Mouse (Mus musculus): ENCODE data around the gene Oscar. TPM values are rescaled to one million over a fixed set of nuclear protein-coding genes. Genes with fewer than 3 reads are reported as not detected.
A peak's percentile ranks its signal among the peaks of the same experiment; 100 is the strongest.
"Not testable (repeated sequence)": the region's sequence is repeated elsewhere in the genome, so short reads cannot be mapped to it uniquely, and the experiment has no call there.

Oscar gene
- total RNA-seq, 2 experiments from 2014 or later = 0.84 to 1.3 TPM

DNA sequence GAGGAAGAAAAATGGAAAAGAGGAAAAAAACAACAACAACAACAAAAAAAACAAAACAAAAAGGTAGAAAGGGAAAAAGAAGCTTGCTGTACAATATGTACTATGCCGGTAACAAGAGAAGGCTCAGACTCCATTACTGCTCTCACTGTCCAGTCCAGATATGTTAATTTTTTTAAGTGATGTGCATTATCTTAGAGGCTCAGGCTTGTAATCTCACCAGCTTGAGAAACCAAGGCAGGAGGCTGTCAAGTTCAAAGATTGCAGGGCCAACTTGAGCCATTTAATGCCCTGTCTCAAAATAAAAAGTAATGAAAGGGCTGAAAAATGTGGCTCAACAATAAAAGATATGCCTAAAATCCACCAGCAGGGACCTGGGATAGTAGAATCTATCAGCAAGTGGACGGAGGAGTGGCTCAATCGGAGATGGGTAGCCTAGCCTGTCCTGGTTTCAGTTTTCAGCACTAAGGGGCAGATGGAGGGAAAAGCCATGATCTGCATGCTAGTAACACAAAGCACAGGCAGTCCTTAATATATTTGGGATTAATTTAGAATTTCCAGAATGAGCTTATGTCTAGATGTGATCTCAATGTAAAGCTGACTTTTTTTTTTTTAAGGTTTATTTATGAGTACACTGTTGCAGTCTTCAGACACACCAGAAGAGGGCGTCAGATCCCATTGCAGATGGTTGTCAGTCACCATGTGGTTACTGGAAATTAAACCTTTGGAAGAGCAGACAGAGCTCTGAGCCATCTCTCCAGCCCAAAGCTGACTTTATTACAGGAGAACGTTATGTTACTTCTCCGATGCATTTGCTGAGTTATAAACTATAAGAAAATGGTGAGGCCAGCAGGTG is 658 bp upstream of the Oscar start:
- intact Hi-C loops (cut with DNase I) = no loop called here

DNA sequence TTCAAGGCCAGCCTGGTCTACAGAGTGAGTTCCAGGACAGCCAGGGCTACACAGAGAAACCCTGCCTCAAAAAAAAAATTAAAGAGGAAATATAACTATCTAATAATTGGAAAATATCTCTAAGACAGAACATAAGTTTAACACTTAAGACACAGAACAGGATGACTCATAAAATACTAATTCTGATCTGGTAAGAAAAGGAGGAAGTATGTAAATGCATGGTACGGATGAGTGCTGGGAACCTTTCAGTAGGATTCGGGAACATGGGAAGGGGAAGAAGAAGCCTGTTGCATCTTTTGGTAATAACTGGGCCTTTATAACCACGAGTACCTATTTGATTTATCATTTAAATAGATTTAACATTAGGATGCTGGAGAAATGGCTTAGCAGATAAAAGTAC is 1.9 kb downstream of the Oscar start:
- no peak for DNase-seq (ENCODE audit: low spot score in 2 of 2)
- intact Hi-C loops (cut with DNase I) = no loop called here

More for the DNA sequence above, 658 bp upstream of the Oscar start:
- DNase-seq (ENCODE audit: low spot score in 2 of 2) = no peak

DNA sequence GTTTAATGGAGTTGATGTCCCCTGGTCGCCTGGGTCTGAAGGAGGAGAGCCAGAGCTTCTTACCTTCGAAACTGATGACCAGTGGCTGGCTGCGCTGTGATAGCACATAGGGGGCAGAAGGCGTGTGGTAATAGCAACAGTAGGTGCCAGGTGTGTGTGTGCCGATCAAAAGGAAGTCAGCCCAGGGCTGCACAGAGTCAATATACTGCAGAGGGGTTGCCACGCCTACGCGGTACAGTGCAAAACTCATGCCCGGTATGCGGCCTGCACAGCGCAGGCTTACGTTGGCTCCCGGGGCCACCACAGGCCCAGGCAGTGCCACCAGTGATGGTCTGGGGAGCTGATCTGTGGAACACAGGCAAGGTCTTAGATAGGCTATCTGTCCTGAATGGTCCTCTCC is 5.0 kb downstream of the Oscar start:
- intact Hi-C loops (cut with DNase I) = no loop called here

DNA sequence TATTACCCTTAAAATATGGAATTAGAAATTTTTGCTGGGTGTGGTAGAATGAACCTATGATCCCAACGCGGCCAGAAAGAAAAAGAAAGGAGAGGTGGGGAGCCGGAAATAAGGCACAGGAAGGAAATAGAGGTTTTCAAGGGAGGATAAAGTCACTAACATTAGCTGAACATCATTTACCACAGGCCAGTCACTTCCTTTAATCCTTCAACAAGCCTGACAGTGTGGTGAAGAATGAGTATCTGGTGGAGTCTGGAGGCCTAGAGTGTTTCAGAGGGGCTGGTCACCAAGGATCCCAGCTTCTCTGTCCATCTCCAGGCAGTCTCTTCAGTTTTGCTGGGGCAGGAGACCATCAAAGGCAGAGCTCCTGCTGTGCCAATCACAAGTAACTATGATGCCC is 5.5 kb downstream of the Oscar start:
- intact Hi-C loops (cut with DNase I) = no loop called here
- DNase-seq (ENCODE audit: low spot score in 2 of 2) = no peak

More for the DNA sequence above, 5.0 kb downstream of the Oscar start:
- no peak for DNase-seq (ENCODE audit: low spot score in 2 of 2)

DNA sequence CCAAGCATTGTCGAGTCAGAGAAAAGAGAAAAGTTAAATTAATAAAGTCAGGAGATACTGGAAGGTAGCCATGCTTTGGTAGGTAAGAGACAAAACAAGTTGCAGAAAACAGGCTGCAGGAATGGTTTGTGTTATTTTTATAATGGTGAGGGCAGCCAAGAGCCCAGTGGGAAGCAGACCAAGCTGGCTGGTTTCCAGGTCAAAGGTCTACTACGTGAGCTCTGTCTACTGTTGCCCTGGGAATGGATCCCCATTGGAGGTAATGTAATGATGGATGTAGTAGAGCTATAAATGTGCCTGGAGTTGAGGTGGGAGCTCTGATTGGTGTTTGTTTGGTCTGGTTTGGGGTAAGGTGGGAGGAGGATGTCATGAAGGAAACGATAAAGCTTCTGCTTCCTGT is 6.9 kb downstream of the Oscar start:
- intact Hi-C loops (cut with DNase I) = no loop called here
- DNase-seq (ENCODE audit: low spot score in 2 of 2) = no peak

DNA sequence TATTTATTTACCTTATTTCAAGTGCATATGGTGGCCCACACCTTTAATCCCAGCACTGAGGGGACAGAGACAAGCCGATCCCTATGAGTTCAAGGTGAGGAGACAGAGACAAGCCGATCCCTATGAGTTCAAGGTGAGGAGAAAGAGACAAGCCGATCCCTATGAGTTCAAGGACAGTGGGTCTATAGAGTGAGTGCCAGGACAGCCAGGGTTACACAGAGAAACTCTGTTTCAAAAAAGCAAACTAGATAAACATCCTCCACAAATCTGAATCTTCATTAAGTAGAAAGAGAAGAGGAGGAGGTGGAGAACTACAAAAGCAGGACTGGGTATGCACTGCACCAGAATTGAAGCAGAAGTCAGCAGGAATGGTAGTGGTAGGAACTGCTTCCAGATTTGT is 7.3 kb downstream of the Oscar start:
- intact Hi-C loops (cut with DNase I) = no loop called here
- DNase-seq (ENCODE audit: low spot score in 2 of 2) = no peak

DNA sequence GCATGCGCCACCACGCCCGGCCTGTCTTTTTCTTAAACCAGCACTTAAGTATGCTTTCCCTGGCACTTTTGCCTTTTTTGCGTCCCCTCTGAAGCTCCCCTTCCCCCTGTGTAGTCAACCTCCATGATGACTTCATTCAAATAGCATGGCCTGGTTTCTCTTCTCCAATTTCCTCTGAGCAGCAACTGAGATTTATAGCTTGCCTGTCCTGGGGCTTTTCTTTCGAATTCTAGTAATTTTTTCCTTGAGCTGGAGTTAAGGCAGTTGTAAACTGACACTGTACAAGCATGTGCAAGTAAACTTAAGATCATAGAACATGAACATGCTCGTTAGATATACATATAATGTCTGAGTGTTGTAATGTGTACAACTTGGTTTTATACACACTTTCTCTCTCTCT is 8.6 kb downstream of the Oscar start:
- no peak for DNase-seq (ENCODE audit: low spot score in 2 of 2)
- intact Hi-C loops (cut with DNase I) = no loop called here

DNA sequence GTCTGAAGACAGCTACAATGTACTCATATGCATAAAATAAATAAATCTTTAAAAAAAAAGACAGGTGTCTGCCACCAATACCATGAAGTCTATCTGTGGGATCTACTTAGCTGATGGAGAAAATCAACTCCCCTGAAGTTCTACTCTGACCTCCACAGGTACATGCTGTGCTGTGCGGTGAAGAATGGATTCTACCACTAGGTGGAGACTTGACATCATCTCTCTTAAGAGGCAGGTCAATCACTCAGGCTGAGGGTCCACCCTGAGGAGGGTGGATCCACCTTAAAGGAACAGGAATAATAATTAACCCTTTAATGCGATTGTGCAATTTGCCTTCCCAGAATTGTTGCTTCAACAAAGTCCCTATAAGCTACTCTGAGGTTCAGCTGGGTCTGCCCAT is 9.2 kb downstream of the Oscar start:
- no peak for DNase-seq (ENCODE audit: low spot score in 2 of 2)
- intact Hi-C loops (cut with DNase I) = no loop called here

DNA sequence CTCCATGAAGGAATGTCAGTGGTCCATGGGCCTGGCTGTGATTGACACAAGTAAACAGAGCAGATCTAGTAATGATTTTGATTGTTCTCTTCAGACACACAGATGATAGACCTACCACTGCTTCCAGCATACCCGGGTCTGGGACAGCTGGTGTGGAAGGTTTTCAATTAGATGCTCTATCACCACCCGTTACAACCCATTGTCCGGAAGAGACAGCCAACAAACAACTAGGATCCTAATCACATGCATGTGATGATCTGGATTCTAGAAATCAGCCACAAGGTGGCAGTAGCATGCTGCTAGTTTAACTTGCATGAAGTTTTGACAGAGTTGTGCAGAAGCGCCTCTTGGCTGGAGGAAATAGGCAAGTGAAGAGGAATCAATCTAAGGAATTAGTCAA is 14.8 kb downstream of the Oscar start:
- intact Hi-C loops (cut with DNase I) = no loop called here
- peak; percentile 32 to 50 for DNase-seq (ENCODE audit: low spot score in 2 of 2)

DNA sequence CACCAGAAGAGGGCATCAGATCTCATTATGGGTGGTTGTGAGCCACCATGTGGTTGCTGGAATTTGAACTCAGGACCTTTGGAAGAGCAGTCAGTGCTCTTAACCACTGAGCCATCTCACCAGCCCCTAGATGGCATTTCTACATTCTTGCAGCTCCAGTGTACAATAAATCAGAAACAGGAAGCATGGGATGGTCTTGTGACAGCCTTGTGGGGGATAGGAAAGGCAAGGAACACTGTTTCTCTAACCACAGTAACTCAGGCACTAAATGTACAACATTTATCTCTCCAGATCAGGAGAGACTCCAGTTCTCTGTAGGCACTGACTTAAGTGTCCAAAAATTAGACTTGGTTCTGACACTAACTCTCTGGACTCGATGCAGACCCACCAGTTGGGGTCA is 18.2 kb downstream of the Oscar start:
- intact Hi-C loops (cut with DNase I); DNase-seq (ENCODE audit: low spot score in 2 of 2): not testable (repeated sequence)

DNA sequence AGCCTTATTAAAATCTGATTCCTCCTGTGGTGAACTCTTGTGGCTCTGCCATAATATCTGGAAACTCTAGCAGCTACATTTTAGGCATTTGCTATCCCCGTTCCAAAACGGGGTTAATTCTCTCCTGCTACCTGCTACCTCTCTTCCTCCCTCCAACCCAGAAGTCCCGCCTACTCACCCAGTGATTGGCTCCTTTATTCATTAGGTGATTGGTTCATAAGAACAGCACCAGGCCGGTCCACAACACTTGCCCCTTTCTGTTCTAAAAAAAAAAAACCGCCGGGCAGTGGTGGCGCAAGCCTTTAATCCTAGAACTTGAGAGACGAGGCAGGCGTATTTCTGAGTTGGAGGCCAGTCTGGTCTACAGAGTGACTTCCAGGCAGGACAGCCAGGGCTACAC is 20.8 kb downstream of the Oscar start:
- intact Hi-C loops (cut with DNase I) = no loop called here

DNA sequence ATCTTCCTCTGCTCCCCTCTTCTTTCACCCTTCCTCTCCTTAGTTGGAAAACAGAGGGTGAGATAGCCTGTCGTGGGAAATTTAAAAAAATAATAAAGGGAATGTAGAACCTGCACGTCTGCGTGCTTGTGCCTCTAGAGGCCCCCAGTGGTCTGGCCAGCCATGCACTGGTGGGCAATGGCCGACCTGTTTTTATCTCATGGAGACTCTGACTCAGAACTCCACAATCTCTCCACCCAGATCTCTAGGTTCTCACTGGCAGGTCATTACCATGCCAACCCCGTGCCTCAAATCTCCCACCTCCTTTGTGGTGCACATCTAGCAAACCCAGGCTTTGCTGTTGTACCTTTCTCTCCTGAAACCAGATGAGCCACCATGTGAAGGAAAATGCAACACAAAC is 21.3 kb downstream of the Oscar start:
- DNase-seq (ENCODE audit: low spot score in 2 of 2) = no peak
- intact Hi-C loops (cut with DNase I) = loop anchor here (5.0 kb wide), 1 partner anchor 372 kb away; no protein-coding TSS in a partner anchor

More for the DNA sequence above, 20.8 kb downstream of the Oscar start:
- no peak for DNase-seq (ENCODE audit: low spot score in 2 of 2)

DNA sequence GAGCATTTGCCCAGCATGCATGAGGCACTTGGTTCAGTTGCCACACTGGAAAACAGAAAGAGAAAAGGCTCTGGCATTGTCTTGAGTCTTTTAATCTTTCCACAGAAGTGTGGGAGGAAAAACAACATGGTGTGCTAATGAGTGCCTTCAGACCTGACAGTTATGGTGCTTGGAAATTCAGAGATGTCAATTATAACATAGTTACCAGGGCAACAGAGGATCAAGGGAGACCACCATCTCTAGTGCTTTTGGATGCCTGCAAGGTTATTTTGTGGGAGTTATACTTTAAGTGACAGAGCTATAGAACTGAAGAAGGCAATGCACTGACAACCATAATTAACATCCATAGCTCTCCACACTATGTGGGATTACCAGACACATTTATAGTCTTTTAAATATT is 22.1 kb downstream of the Oscar start:
- intact Hi-C loops (cut with DNase I) = loop anchor here (5.0 kb wide), 1 partner anchor 372 kb away; no protein-coding TSS in a partner anchor
- no peak for DNase-seq (ENCODE audit: low spot score in 2 of 2)

DNA sequence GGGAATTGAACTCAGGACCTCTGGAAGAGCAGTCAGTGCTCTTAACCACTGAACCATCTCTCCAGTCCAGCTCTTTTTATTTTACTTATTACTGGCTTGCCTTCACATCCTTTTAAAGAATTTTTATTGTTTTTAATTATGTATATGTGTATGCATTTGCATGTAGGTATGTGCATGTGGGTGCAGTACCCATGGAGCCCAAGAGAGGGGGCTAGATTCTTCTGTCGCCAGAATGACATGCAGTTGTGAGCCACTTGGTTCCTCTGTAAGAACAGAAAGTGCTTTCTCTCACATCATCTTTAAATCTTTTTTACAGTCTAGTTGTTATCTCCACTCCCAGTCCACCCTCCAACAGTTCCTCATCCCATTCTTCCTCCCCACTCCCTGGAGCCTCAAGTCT is 24.4 kb downstream of the Oscar start:
- no peak for DNase-seq (ENCODE audit: low spot score in 2 of 2)
- intact Hi-C loops (cut with DNase I) = loop anchor here (5.0 kb wide), 1 partner anchor 369 kb away; no protein-coding TSS in a partner anchor

DNA sequence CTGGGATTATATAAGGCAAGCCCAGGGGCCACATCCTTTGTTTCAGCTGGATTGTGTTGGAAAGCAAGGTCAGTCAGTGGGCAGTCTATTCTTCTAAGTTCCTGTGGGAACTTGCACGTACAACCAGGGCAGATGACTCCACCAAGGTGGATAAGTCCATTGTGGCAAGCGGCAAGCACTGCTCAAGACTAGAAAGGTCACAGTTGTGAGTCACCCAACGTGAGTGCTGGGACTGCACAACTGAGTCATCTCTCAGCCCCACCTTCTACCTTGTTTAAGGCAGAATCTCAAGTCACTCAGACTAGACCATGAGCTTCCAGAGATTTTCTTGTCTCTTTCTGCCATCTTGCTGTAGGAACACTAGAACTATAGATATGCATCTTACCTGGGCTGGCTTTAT is 25.4 kb downstream of the Oscar start:
- no peak for DNase-seq (ENCODE audit: low spot score in 2 of 2)
- intact Hi-C loops (cut with DNase I) = loop anchor here (5.0 kb wide), 1 partner anchor 368 kb away; no protein-coding TSS in a partner anchor

DNA sequence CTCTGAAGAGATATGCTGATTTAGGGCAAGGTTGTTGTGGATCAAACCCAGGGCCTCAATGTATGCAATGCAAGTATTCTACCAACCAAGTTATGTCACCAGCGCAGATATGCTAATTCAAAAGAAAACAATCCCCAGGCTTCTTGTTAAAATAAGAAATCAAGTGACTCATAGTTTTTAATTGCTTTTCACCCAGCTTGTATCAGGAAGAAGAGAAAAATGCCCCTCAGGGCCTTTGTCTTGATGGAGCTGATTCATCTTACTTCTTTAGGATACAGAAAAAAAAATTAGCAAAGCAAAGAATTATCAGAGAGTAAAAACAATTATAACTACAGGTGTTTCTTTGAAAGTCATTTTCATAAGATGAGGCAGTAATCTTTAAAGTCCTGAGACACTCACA is 28.7 kb downstream of the Oscar start:
- no peak for DNase-seq (ENCODE audit: low spot score in 2 of 2)

DNA sequence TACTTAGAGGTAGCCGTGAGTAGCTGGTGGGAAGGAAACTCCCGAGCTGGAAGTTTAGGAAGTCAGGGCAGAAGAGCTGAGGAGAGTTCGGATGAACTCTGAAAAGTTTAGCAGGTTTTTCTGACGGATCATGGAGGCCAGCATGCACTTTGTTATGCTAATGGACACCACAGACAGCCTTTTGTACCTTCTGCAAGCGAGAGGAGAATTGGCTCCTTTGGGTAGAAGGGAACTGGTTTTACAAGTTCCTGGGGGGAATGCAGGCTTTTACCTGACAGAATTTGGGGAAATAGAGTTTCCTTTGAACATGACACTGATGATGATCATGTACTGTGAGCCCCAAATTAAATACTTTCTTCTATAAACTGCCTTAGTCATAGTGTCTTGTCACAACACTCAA is 29.7 kb downstream of the Oscar start:
- intact Hi-C loops (cut with DNase I) = no loop called here
- no peak for DNase-seq (ENCODE audit: low spot score in 2 of 2)

More for the DNA sequence above, 28.7 kb downstream of the Oscar start:
- intact Hi-C loops (cut with DNase I) = no loop called here

DNA sequence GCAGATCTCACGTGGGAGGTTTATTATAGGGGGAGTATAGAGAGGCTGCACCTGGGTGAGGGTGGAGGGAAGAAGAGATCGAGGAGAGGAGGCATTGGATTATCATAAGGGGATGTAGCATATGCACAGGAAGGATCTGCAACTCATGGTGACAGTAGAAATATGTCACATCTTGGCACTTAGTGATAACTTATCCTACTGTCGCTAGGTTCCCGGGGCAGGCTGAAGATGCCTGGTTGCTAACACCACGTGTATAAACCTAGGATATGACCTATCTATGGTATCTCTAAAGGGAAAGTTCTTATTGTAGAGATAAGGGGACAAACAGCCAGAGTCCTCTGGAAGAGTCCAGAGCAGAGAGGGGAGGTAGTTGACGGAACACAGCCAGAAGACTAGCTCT is 30.2 kb downstream of the Oscar start:
- DNase-seq (ENCODE audit: low spot score in 2 of 2) = no peak
- intact Hi-C loops (cut with DNase I) = no loop called here

DNA sequence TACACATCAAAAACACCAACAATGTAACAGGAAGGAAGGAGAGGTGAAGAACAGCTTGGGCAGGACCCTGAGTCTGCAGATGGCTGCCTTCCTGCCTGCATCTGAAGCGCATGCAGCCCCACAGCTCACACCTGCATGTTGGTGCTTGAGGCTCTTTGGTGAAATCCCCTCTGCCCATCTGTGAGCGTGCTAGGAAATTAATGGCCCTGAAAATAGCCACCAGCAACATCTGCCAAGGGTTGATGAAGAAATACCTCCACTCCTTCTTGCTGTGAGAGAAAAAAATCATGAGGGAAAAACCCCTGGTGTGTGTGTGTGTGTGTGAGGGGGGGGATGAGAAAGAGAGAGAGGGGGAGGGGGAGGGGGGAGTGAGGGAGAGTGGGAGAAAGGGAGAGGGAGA is 35.9 kb downstream of the Oscar start:
- DNase-seq (ENCODE audit: low spot score in 2 of 2) = no peak
- intact Hi-C loops (cut with DNase I) = no loop called here

DNA sequence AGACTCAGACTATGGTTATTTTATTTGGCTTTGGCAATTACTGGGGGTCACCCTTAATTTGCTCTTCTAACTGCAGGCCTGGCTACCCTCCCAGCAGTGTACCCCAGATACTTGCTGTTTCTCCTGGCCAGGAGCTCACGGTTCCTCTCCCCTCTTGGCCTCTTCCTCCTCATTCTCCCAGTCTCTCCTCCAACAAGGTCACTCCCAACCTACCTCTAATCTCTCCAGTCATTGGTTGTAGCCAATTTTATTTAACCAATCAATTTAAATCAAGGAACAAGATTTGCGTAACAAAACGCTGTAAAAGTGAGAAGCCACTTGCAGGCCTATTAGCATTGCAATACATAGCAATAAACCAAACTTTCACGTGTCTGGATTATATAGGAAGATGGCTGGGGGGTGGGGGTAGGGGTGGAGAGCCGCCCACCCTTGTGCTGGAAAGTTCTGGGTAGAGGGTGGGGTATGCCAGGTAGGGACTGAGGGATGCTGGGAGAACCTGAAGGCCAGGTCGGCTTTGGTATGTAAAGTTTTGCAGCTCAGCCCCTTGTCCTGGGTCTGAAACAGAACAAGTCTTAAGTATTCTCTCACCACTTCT is 36.9 kb downstream of the Oscar start:
- DNase-seq (ENCODE audit: low spot score in 2 of 2) = no peak
- intact Hi-C loops (cut with DNase I) = no loop called here

DNA sequence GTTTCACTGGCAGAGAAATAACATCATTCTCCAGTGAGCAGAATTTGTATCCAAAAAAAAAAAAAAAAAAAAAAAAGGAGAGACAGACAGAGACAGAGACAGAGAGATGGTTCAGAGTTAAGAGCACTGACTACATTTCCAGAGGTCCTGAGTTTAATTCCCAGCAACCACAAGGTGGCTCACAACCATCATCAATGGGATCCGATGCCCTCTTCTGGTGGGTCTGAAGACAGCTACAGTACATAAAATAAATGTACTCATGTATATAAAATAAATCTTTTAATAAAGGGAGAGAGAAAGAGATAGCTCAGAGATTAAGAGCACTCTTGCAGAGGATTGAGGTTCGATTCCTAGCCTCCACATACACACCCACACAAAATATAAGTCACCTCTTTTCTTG is 37.8 kb downstream of the Oscar start:
- intact Hi-C loops (cut with DNase I) = no loop called here
- no peak for DNase-seq (ENCODE audit: low spot score in 2 of 2)

Data from left cerebral cortex, postnatal 36 days (tissue).